Mouse (Mus musculus) midbrain, embryonic 14.5 days (tissue): ENCODE data around the gene Bckdhb. TPM values are rescaled to one million over a fixed set of nuclear protein-coding genes. Genes with fewer than 3 reads are reported as not detected.
A peak's percentile ranks its signal among the peaks of the same experiment; 100 is the strongest.

ENCODE experiments used
- ATAC-seq: fragments of 200-750 bp; cut with Nextera tagmentation; 2 replicates; pipeline ENCODE4 v1.8.0; 2017; ENCODE audit warnings: moderate number of reproducible peaks, moderate library complexity; ENCODE audit not compliant: low FRiP score, low TSS enrichment
- DNase-seq: peaks from one replicate; pipeline ENCODE4 v3.0.0-alpha.2; 2015
- H3K27ac ChIP-seq: fragments of 300-500 bp; sonication (generic); replicated peaks from 2 replicates; pipeline ENCODE4 v1.5.1; 2014; ENCODE audit warnings: mild to moderate bottlenecking, low read depth, low read length, moderate library complexity
- H3K27me3 ChIP-seq: fragments of 300-500 bp; sonication (generic); 2 replicates; pipeline ENCODE4 v1.6.1; 2014; ENCODE audit warnings: low read length, control low read depth, mixed read lengths; ENCODE audit not compliant: control insufficient read depth, insufficient read depth
- H3K36me3 ChIP-seq: fragments of 300-500 bp; sonication (generic); 2 replicates; pipeline ENCODE4 v1.6.1; 2014; ENCODE audit warnings: low read length, control low read depth; ENCODE audit not compliant: control insufficient read depth, insufficient read depth
- H3K4me1 ChIP-seq: fragments of 300-500 bp; sonication (generic); 2 replicates; pipeline ENCODE4 v1.6.1; 2014; ENCODE audit warnings: mild to moderate bottlenecking, antibody characterized with exemption, low read length, control low read depth; ENCODE audit not compliant: control insufficient read depth, insufficient read depth
- H3K4me2 ChIP-seq: fragments of 300-500 bp; sonication (generic); 2 replicates; pipeline ENCODE4 v1.6.1; 2014; ENCODE audit warnings: mild to moderate bottlenecking, low read length, moderate library complexity
- H3K4me3 ChIP-seq: fragments of 300-500 bp; sonication (generic); replicated peaks from 2 replicates; pipeline ENCODE4 v1.5.1; 2014; ENCODE audit warnings: low read depth, low read length
- H3K9ac ChIP-seq: fragments of 300-500 bp; sonication (generic); replicated peaks from 2 replicates; pipeline ENCODE4 v1.6.1; 2014; ENCODE audit warnings: mild to moderate bottlenecking, low read length, moderate library complexity
- H3K9me3 ChIP-seq: fragments of 300-500 bp; sonication (generic); 2 replicates; pipeline ENCODE4 v1.6.1; 2016; ENCODE audit warnings: low read length, control low read depth, mixed read lengths; ENCODE audit not compliant: control insufficient read depth
- WGBS: fragments of 180-500 bp; shearing (Covaris S2); extraction: QIAGEN DNeasy Blood & Tissue Kit; methylation state at CpG from one replicate; pipeline ENCODE4 v1.1.7; 2014; 5-methylcytosine and 5-hydroxymethylcytosine counted together
- polyA plus RNA-seq: library from polyadenylated mRNA; unstranded; fragments of >200 nt; fragmentation: Nextera tagmentation; extraction: Ambion mirVana; gene quantifications from 2 replicates; pipeline ENCODE4 v1.2.1, GENCODE M21; 2014

Gene Bckdhb
- polyA plus RNA-seq, 1 experiment from 2014 or later = 28.7 TPM

DNA sequence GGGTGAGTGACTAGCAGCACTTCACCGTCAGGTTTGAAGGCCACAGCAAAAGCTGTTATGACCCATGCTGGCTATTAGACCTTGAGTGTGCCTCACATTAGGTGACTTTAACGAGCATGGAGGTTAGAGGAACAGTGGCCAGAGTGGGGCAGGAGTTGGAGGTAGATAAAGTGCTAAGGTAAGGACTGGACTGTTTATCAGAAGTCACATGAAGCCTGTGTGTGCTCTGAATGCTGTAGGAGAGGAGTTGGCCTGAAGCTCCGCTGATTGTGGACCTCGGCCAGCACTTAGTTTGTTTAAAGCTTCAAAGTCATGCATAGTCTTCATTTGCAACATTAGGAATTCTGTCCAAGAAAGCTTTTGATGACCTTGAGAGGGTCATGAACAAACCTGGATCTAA, 26.4 kb downstream of the Bckdhb start:
- Histone ChIP-seq H3K9ac (no peak overlapping the region), H3K4me2 (no peak overlapping the region), H3K36me3 (0 out of 2 replicates have a peak, but pooled peaks cover 3% of the 10 kb centered on the region), H3K27me3 (no peaks in the 10 kb centered on the region), H3K27ac (no peak overlapping the region), H3K9me3 (no peaks in the 10 kb centered on the region), H3K4me1 (no peaks in the 10 kb centered on the region), H3K4me3 (no peak overlapping the region)
- 93% methylated on average over 4 of the region's 4 CpGs for WGBS
- DNase-seq = no peak
- no peak for ATAC-seq

GRCm38 (mm10) chr9:83956632-83957314, 31.8 kb downstream of the Bckdhb start:
- Histone ChIP-seq H3K36me3 (0 out of 2 replicates have a peak, but pooled peaks cover 3% of the 10 kb centered on the region), H3K4me3 (no peak overlapping the region), H3K9ac (no peak overlapping the region), H3K27ac (no peak overlapping the region), H3K4me1 (no peaks in the 10 kb centered on the region), H3K27me3 (no peaks in the 10 kb centered on the region), H3K4me2 (no peak overlapping the region), H3K9me3 (no peaks in the 10 kb centered on the region)
- 57% methylated on average over 15 of the region's 15 CpGs for WGBS
- DNase-seq = peak; percentile 95
- peak; percentile 88; the same call in 1 of the 2 replicates for ATAC-seq

- DNase-seq = peak; percentile 81
- no peak overlapping the region for H3K4me3 ChIP-seq
- no peak overlapping the region for H3K9ac ChIP-seq
- peak; percentile 77 for ATAC-seq
- no peak overlapping the region for H3K27ac ChIP-seq
- no peaks in the 10 kb centered on the region for H3K9me3 ChIP-seq
- H3K36me3 ChIP-seq = no peaks in the 10 kb centered on the region
- 50% methylated on average over 10 of the region's 10 CpGs for WGBS
- H3K4me2 ChIP-seq = no peak overlapping the region
- H3K4me1 ChIP-seq = no peaks in the 10 kb centered on the region
- no peaks in the 10 kb centered on the region for H3K27me3 ChIP-seq
Observed at GRCm38 (mm10) chr9:83962098-83963086, 37.4 kb downstream of the Bckdhb start.

DNA sequence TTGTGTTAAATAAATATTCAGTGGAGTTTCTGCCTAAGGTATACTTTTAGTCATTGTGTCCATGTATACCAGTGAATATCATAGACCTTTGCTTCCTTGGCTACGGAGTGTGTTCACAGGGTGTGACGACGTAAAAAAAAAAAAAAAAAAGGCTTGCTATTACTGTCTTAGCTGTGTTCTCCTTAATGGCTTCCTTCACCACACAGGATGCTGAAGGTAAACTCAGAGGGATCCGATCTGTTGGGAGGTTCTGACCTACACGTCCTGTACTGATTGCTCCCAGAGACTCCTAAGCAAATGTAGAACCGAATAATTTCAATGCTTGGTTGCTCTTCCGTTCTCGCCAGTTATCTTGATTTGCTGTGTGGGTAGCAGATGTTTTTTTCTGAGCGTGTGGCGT, 38.4 kb downstream of the Bckdhb start:
- Histone ChIP-seq H3K9ac (no peak overlapping the region), H3K4me1 (no peaks in the 10 kb centered on the region), H3K9me3 (no peaks in the 10 kb centered on the region), H3K4me3 (no peak overlapping the region), H3K27ac (no peak overlapping the region), H3K27me3 (no peaks in the 10 kb centered on the region), H3K4me2 (no peak overlapping the region), H3K36me3 (no peaks in the 10 kb centered on the region)
- 85% methylated on average over 10 of the region's 10 CpGs for WGBS
- ATAC-seq (no peak), DNase-seq (no peak)

DNA sequence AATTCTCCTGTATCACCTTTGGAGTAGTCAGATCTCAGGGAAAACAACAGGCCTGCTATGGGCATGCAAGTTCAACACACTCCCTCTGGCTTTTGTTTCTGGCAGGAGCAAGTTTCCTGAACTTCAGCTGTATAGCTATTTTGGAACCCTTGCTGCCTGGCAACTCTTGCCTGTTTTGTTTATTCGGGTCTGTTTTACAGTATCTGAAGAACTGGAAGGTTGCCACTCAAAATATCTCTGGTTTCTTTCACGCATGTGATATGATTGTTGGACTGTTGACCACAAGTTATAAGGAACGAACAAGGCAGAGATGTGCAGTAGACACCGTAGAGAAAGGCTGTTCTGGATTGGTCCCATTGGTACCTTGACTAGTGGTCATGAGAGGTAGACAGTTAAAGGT, 39.4 kb downstream of the Bckdhb start:
- Histone ChIP-seq H3K27me3 (no peaks in the 10 kb centered on the region), H3K36me3 (no peaks in the 10 kb centered on the region), H3K27ac (no peak overlapping the region), H3K4me3 (no peak overlapping the region), H3K4me1 (no peaks in the 10 kb centered on the region), H3K4me2 (no peak overlapping the region), H3K9ac (no peak overlapping the region), H3K9me3 (no peaks in the 10 kb centered on the region)
- ATAC-seq (no peak), DNase-seq (no peak)
- 95% methylated on average over 4 of the region's 4 CpGs for WGBS

DNA sequence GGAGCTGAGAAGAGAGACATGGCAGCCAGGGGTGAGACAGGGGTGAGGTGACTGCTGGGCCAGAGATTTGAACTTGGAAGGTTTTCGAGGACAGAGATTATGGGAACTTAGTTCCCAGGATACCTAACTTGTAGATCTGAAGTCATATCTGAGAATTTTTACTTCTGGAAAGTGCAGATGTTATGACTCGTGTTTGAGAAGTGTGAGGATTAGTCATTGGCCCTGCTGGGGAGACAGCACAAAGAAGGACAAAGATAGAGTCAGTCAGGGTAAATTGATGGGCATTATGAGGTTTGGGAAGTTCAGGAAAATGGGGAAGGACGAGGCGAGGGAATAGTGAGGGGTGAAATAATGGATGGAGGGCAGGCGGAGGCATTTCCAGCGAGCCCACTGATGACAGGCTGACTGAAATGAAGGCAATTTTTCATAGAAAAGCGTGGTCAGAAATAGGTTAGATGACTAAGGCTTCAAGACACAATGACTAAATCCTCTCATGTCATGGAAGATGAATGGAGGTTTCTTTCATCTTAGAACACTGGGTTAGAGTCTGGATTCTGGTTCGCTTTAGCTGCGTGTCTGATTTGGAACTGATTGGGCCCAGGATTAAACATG, 42.6 kb downstream of the Bckdhb start:
- no peak for DNase-seq
- Histone ChIP-seq H3K27me3 (no peaks in the 10 kb centered on the region), H3K9me3 (no peaks in the 10 kb centered on the region), H3K36me3 (no peaks in the 10 kb centered on the region), H3K27ac (no peak overlapping the region), H3K9ac (no peak overlapping the region), H3K4me3 (no peak overlapping the region), H3K4me2 (no peak overlapping the region), H3K4me1 (no peaks in the 10 kb centered on the region)
- ATAC-seq = no peak
- WGBS = 92% methylated on average over 9 of the region's 9 CpGs

DNA sequence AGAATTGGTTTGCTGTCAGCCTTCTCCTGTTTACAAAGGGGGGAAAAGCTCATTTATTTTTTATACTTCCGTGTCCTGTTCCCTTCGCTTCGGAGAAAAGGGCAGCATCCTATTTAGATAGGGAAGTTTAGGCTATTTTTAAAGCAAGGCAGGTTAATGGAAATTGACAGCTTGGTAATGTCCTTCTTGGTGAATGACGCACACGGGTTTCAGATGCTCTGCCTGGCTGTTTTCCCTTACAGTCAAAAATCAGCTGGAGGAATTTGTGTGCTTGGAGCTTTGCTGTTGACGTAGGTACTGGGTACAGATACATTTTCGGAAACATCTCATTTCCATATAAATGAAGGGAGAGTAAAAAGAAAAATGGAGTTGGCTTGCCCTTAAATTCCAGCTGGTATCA, 44.4 kb downstream of the Bckdhb start:
- Histone ChIP-seq H3K9me3 (no peaks in the 10 kb centered on the region), H3K36me3 (no peaks in the 10 kb centered on the region), H3K4me1 (no peaks in the 10 kb centered on the region), H3K27ac (no peak overlapping the region), H3K9ac (no peak overlapping the region), H3K4me2 (no peak overlapping the region), H3K27me3 (no peaks in the 10 kb centered on the region), H3K4me3 (no peak overlapping the region)
- 66% methylated on average over 7 of the region's 7 CpGs for WGBS
- ATAC-seq (no peak), DNase-seq (peak; percentile 16)

GRCm38 (mm10) chr9:83973467-83973866, 48.5 kb downstream of the Bckdhb start:
- H3K36me3 ChIP-seq = no peaks in the 10 kb centered on the region
- no peak overlapping the region for H3K4me2 ChIP-seq
- ATAC-seq (no peak), DNase-seq (no peak)
- H3K9me3 ChIP-seq = no peaks in the 10 kb centered on the region
- no peak overlapping the region for H3K4me3 ChIP-seq
- H3K4me1 ChIP-seq = no peaks in the 10 kb centered on the region
- 95% methylated on average over 2 of the region's 2 CpGs for WGBS
- no peak overlapping the region for H3K27ac ChIP-seq
- H3K27me3 ChIP-seq = no peaks in the 10 kb centered on the region
- no peak overlapping the region for H3K9ac ChIP-seq
